Mouse (Mus musculus) heart, postnatal 0 days (tissue): ENCODE measurements around the gene Daam1. TPM values are rescaled to one million over a fixed set of nuclear protein-coding genes. Genes with fewer than 3 reads are reported as not detected.

Experiments used
- ATAC-seq: fragments of 200-750 bp; cut with Nextera tagmentation; 2 replicates; pipeline ENCODE4 v1.8.0; 2017; ENCODE audit warnings: low read depth, moderate number of reproducible peaks, moderate library complexity; ENCODE audit not compliant: insufficient read depth
- DNase-seq: peaks from one replicate; pipeline ENCODE4 v3.0.0-alpha.2; 2016; ENCODE audit warnings: low spot score
- H3K27ac ChIP-seq: fragments of 300-500 bp; sonication (generic); 2 replicates; pipeline ENCODE4 v1.5.1; 2014; ENCODE audit warnings: low read depth, mild to moderate bottlenecking
- H3K27me3 ChIP-seq: fragments of 300-500 bp; sonication (generic); 2 replicates; pipeline ENCODE4 v1.6.1; 2014; ENCODE audit warnings: low read length, mixed read lengths; ENCODE audit not compliant: control insufficient read depth, insufficient read depth
- H3K36me3 ChIP-seq: fragments of 300-500 bp; sonication (generic); replicated peaks from 2 replicates; pipeline ENCODE4 v1.6.1; 2014; ENCODE audit warnings: low read length, mixed read lengths; ENCODE audit not compliant: control insufficient read depth, insufficient read depth
- H3K4me1 ChIP-seq: fragments of 300-500 bp; sonication (generic); 2 replicates; pipeline ENCODE4 v1.6.1; 2014; ENCODE audit warnings: antibody characterized with exemption; ENCODE audit not compliant: control insufficient read depth, insufficient read depth
- H3K4me2 ChIP-seq: fragments of 300-500 bp; sonication (generic); 2 replicates; pipeline ENCODE4 v1.6.1; 2014; ENCODE audit warnings: low read depth, mild to moderate bottlenecking, low read length, moderate library complexity
- H3K4me3 ChIP-seq: fragments of 300-500 bp; sonication (generic); 2 replicates; pipeline ENCODE4 v1.5.1; 2014; ENCODE audit warnings: low read depth, low read length
- H3K9ac ChIP-seq: fragments of 300-500 bp; sonication (generic); replicated peaks from 2 replicates; pipeline ENCODE4 v1.6.1; 2014; ENCODE audit warnings: low read depth, low read length, mixed read lengths
- H3K9me3 ChIP-seq: fragments of 300-500 bp; sonication (generic); replicated peaks from 2 replicates; pipeline ENCODE4 v1.6.1; 2016; ENCODE audit warnings: low read length; ENCODE audit not compliant: control insufficient read depth
- CTCF ChIP-seq: IDR thresholded peaks from 2 replicates; pipeline ENCODE4 v1.5.1; 2016; ENCODE audit warnings: antibody characterized with exemption, control low read depth, low read depth
- EP300 ChIP-seq: IDR thresholded peaks from 2 replicates; pipeline ENCODE4 v1.6.1; 2016; ENCODE audit warnings: antibody characterized with exemption, low read depth
- WGBS: fragments of 180-500 bp; shearing (Covaris S2); extraction: QIAGEN DNeasy Blood & Tissue Kit; methylation state at CpG from one replicate; pipeline ENCODE4 v1.1.7; 2014; 5-methylcytosine and 5-hydroxymethylcytosine counted together
- polyA plus RNA-seq: library from polyadenylated mRNA; unstranded; fragments of >200 nt; fragmentation: Nextera tagmentation; extraction: Ambion mirVana; gene quantifications from 2 replicates; pipeline ENCODE4 v1.2.1, GENCODE M21; 2015
- total RNA-seq: library from RNA; depleted of rRNA; stranded (reverse); fragments of >200 nt; gene quantifications from 2 replicates; pipeline ENCODE4 v1.2.3, GENCODE M21; 2014; ENCODE audit warnings: low replicate concordance

Gene Daam1
- total and polyA plus RNA-seq, 2 experiments from 2014 or later, result 12.8 to 33.8 TPM

- Histone ChIP-seq H3K27me3 (no peaks in the 10 kb centered on the region), H3K4me2 (no peak overlapping the region), H3K36me3 (no peaks in the 10 kb centered on the region), H3K9me3 (0 out of 2 replicates have a peak, but pooled peaks cover 3% of the 10 kb centered on the region), H3K4me3 (no peak overlapping the region), H3K9ac (no peak overlapping the region), H3K27ac (no peak overlapping the region), H3K4me1 (0 out of 2 replicates have a peak, but pooled peaks cover 11% of the 10 kb centered on the region)
- 67% methylated on average over 3 of the region's 3 CpGs for WGBS
- TF ChIP-seq EP300, result no peak
- no peak for TF ChIP-seq CTCF
- no peak for DNase-seq
- no peak for ATAC-seq
Observed at GRCm38 (mm10) chr12:72022790-72023189, 191.9 kb downstream of the Daam1 start.

GRCm38 (mm10) chr12:72023572-72023971, 192.7 kb downstream of the Daam1 start:
- DNase-seq, result no peak
- H3K4me2 ChIP-seq, result no peak overlapping the region
- no peak overlapping the region for H3K9ac ChIP-seq
- 0 out of 2 replicates have a peak, but pooled peaks cover 3% of the 10 kb centered on the region for H3K9me3 ChIP-seq
- H3K36me3 ChIP-seq, result no peaks in the 10 kb centered on the region
- no peak for TF ChIP-seq CTCF
- TF ChIP-seq EP300, result no peak
- no peaks in the 10 kb centered on the region for H3K27me3 ChIP-seq
- 90% methylated on average over 5 of the region's 5 CpGs for WGBS
- 0 out of 2 replicates have a peak, but pooled peaks cover 11% of the 10 kb centered on the region for H3K4me1 ChIP-seq
- no peak for ATAC-seq
- no peak overlapping the region for H3K4me3 ChIP-seq
- H3K27ac ChIP-seq, result no peak overlapping the region

- H3K9ac ChIP-seq, result no peak overlapping the region
- H3K4me2 ChIP-seq, result no peak overlapping the region
- ATAC-seq, result no peak
- TF ChIP-seq CTCF (no peak), EP300 (no peak)
- no peak overlapping the region for H3K27ac ChIP-seq
- no peak overlapping the region for H3K4me3 ChIP-seq
- no peaks in the 10 kb centered on the region for H3K36me3 ChIP-seq
- H3K27me3 ChIP-seq, result no peaks in the 10 kb centered on the region
- 0 out of 2 replicates have a peak, but pooled peaks cover 11% of the 10 kb centered on the region for H3K4me1 ChIP-seq
- no peak for DNase-seq
- 0 out of 2 replicates have a peak, but pooled peaks cover 3% of the 10 kb centered on the region for H3K9me3 ChIP-seq
- 48% methylated on average over 6 of the region's 6 CpGs for WGBS
Observed at GRCm38 (mm10) chr12:72025275-72025795, 194.5 kb downstream of the Daam1 start.

GRCm38 (mm10) chr12:72031171-72031570, 200.3 kb downstream of the Daam1 start:
- Histone ChIP-seq H3K4me2 (no peak overlapping the region), H3K27ac (peak overlapping the region; percentile 62), H3K4me3 (no peak overlapping the region), H3K9me3 (no peaks in the 10 kb centered on the region), H3K9ac (no peak overlapping the region), H3K27me3 (no peaks in the 10 kb centered on the region), H3K36me3 (no peaks in the 10 kb centered on the region), H3K4me1 (peaks cover 2% of the 10 kb centered on the region; the same call in 1 of the 2 replicates)
- WGBS, result 67% methylated on average over 5 of the region's 5 CpGs
- TF ChIP-seq CTCF (no peak), EP300 (no peak)
- ATAC-seq (no peak), DNase-seq (no peak)

GRCm38 (mm10) chr12:72031794-72032193, 200.9 kb downstream of the Daam1 start:
- WGBS, result 67% methylated on average over 6 of the region's 6 CpGs
- H3K9me3 ChIP-seq, result no peaks in the 10 kb centered on the region
- no peak for DNase-seq
- no peak overlapping the region for H3K4me2 ChIP-seq
- TF ChIP-seq EP300, result no peak
- no peak for TF ChIP-seq CTCF
- H3K4me3 ChIP-seq, result no peak overlapping the region
- H3K36me3 ChIP-seq, result no peaks in the 10 kb centered on the region
- H3K27me3 ChIP-seq, result no peaks in the 10 kb centered on the region
- peak overlapping the region; percentile 62; the same call in 1 of the 2 replicates for H3K27ac ChIP-seq
- peaks cover 9% of the 10 kb centered on the region; the same call in 1 of the 2 replicates for H3K4me1 ChIP-seq
- peak; percentile 63 for ATAC-seq
- H3K9ac ChIP-seq, result no peak overlapping the region
